Mouse (Mus musculus) right cerebral cortex, adult 2 months (tissue): ENCODE data around the gene Zbtb7b.

ENCODE experiments used
- DNase-seq, 2 experiments: peaks; one replicate each; pipeline ENCODE4 v3.0.0; 2021 to 2022; ENCODE audit warnings: low spot score in 2 of 2

Zbtb7b gene

GRCm38 (mm10) chr3:89365486-89366414 is 28.8 kb downstream of the Zbtb7b start:
- no peak for DNase-seq

GRCm38 (mm10) chr3:89365153-89365485 is 29.5 kb downstream of the Zbtb7b start, which contains the start of gene Dcst1:
Gene Dcst1, minus strand, starts transcription at chr3:89365253.
- no peak for DNase-seq

DNA sequence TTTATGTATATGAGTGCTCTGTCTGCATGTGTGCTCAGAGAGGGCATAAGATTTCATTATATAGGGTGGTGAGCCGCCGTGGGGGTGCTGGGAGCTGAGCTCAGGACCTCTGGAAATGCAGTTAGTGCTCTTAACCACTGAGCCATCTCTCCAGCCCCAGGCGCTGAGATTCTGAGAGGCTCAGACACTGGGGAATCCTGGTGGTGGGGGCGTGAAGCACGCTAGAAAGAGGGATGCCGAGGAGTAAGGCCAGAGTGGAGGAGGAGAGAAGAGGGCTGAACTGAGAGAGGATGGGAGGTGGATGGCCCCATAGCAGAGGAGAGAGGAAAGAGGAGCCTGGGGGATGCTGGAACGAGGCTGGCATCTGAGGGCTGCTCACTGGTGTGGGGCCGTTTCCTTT is 29.9 kb downstream of the Zbtb7b start:
- no peak for DNase-seq

GRCm38 (mm10) chr3:89361675-89362074 is 32.9 kb downstream of the Zbtb7b start, which contains the start of gene Dcst2:
Gene Dcst2, plus strand, starts transcription at chr3:89361975.
- DNase-seq: no peak

- no peak for DNase-seq
Observed at GRCm38 (mm10) chr3:89360237-89360636, 34.3 kb downstream of the Zbtb7b start.

GRCm38 (mm10) chr3:89359630-89360029 is 34.9 kb downstream of the Zbtb7b start:
- no peak for DNase-seq

- no peak for DNase-seq
Observed at GRCm38 (mm10) chr3:89356029-89356428, 38.5 kb downstream of the Zbtb7b start.

GRCm38 (mm10) chr3:89355512-89355902 is 39.1 kb downstream of the Zbtb7b start:
- DNase-seq: no peak

DNA sequence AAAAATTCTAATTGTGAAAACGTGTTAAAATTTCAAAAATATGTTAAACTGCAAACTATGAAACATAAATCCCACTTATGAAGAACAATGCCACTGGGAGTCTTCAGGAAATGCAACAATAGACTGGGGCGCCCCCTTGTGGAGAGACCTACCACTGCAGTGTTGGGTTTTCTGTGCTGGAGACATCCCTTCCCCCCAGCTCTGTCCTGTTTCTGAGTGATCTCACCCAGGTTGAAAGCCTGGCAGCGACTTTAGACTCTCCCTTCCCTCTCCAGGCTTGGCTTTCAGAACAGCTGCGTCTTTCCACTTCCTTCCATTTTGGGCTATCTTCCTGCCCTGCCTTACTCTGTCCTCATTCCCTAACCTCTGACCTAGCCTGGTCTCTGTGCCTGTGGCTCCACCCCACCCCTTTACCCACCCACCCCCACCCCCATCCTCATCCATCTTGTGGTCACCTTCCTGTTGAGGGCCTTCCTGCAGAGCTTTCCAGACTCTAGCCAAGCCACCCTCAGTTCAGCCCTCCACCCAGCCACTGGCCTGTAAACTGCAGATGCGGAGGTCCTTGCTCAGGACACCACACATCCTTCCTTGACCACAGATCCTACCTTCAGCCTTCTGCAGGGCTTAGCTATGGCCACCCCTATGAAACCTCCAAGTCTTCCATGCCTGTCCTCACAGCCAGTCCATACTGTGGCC is 39.6 kb downstream of the Zbtb7b start:
- peak; percentile 94 for DNase-seq

GRCm38 (mm10) chr3:89351271-89351670 is 43.3 kb downstream of the Zbtb7b start:
- DNase-seq: no peak

GRCm38 (mm10) chr3:89349869-89350501 is 44.6 kb downstream of the Zbtb7b start, which contains the start of gene Adam15:
Gene Adam15, minus strand, starts transcription at chr3:89349996.
- peak; percentile 84 to 89 for DNase-seq

GRCm38 (mm10) chr3:89348911-89349868 is 45.4 kb downstream of the Zbtb7b start:
- peak in 1 of 2 experiments; percentile 27 for DNase-seq

GRCm38 (mm10) chr3:89347916-89348315 is 46.7 kb downstream of the Zbtb7b start:
- no peak for DNase-seq

DNA sequence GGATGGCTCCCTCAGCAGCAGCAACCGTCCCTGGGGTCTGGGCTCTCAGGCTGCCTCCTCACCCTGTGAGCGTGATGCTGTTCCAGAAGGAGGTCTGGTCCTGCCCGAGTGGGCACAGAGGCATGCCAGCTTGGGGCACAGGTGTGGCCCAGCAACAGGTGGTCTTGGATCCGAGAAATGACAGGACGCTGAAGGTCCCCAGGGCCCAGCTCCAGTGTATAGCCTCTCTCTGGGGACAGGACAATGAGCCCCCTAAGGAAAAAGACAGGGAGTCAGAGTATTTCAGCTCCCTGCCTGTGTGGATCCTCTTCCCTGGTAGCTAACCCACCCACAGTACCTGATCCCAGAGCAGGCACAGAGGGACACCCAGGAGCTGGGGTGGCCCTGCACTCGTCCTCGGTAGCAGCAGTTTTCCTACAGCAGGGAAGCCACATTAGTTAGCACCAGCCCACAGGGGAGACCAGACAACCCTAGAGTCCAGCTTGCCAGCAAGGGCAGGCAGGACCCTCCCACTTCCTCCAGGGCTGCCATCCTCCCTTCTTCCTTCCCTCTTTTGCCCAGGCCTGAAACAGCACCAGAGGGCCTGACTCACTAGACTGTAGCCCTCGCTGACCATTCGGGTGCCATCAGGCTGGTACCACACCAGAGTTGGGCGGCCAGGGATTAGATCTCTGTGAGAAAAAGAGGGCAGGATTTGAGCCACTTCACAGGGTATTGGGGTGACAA is 47.6 kb downstream of the Zbtb7b start:
- no peak for DNase-seq

DNA sequence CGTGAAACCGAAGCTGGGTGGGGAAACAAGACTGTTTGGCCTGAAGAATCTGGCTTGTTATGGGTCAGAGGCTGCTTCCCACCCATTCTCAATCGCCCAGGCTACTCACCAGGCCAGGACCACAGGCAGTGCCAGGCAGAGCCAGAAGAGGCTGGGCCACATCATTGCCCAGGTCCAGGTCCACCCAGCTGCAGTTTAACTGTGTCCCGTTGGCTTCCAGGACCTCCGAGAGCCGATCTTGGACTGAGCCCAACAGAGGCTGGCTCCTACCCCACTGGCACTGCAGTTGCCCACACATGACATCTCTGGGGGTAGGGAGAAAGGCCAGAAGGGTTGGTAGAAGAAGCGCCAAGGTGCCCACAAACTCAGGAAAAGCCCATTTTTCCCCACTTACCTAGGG is 51.3 kb downstream of the Zbtb7b start:
- no peak for DNase-seq

GRCm38 (mm10) chr3:89341794-89342193 is 52.8 kb downstream of the Zbtb7b start:
- DNase-seq: no peak

GRCm38 (mm10) chr3:89340465-89340864 is 54.1 kb downstream of the Zbtb7b start:
- peak; percentile 71 to 86 for DNase-seq

DNA sequence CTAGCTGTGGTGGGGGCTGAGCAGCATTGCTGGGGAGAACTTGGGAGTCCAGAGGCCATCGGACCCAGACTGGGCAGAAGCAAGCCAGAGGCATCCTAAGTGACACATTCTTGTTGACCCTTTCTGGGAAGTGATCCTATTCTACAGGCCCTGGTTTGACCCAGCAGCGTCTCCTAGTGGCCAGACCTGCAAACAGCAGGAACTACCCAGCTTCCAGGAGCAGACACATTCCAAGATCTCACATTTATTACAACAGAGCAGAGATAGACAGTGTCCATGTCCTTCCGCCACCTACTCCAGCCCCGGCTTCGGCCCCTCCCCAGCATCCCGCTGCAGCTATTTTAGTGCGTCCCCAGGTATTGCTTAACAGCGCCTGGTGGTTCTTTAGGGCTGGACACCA is 55.2 kb downstream of the Zbtb7b start:
- DNase-seq: peak; percentile 70 to 72

GRCm38 (mm10) chr3:89337721-89338578 is 56.6 kb downstream of the Zbtb7b start, which contains the start of gene Efna4:
Gene Efna4, minus strand, starts transcription at chr3:89338028.
- no peak for DNase-seq
